Mouse (Mus musculus) layer of hippocampus, adult 11-12 months (tissue): ENCODE results near the gene Tomm40l.
"Not testable (repeated sequence)": the region's sequence is repeated elsewhere in the genome, so short reads cannot be mapped to it uniquely, and the experiment has no call there.

Experiments used
- DNase-seq: peaks from one replicate; pipeline ENCODE4 v3.0.0; 2022; ENCODE audit warnings: low spot score

The Tomm40l gene

GRCm38 (mm10) chr1:171250680-171251593 lies 28.6 kb upstream of the Tomm40l start, which contains the start of gene Ndufs2:
TSS of gene Ndufs2 (minus strand) at chr1:171251388.
- DNase-seq: no peak

- DNase-seq: peak; percentile 60
Observed at GRCm38 (mm10) chr1:171249913-171250600, 27.7 kb upstream of the Tomm40l start, which contains the start of gene Adamts4. TSS of gene Adamts4 (plus strand) at chr1:171250421.

- DNase-seq: peak; percentile 58
Observed at GRCm38 (mm10) chr1:171248386-171249226, 26.3 kb upstream of the Tomm40l start.

GRCm38 (mm10) chr1:171247916-171248315 lies 25.6 kb upstream of the Tomm40l start:
- no peak for DNase-seq

- no peak for DNase-seq
Observed at GRCm38 (mm10) chr1:171247453-171247841, 25.1 kb upstream of the Tomm40l start.

- DNase-seq: peak; percentile 97
Observed at GRCm38 (mm10) chr1:171246709-171247452, 24.6 kb upstream of the Tomm40l start.

- DNase-seq: no peak
Observed at GRCm38 (mm10) chr1:171245353-171245752, 23.0 kb upstream of the Tomm40l start.

- DNase-seq: not testable (repeated sequence)
Observed at GRCm38 (mm10) chr1:171241952-171242351, 19.6 kb upstream of the Tomm40l start.

- no peak for DNase-seq
Observed at GRCm38 (mm10) chr1:171240911-171241310, 18.6 kb upstream of the Tomm40l start.

GRCm38 (mm10) chr1:171239992-171240744 lies 17.9 kb upstream of the Tomm40l start:
- no peak for DNase-seq

GRCm38 (mm10) chr1:171238463-171238862 lies 16.1 kb upstream of the Tomm40l start:
- DNase-seq: peak; percentile 43

- DNase-seq: no peak
Observed at GRCm38 (mm10) chr1:171237438-171237837, 15.1 kb upstream of the Tomm40l start.

- no peak for DNase-seq
Observed at GRCm38 (mm10) chr1:171235791-171236190, 13.5 kb upstream of the Tomm40l start.

- DNase-seq: no peak
Observed at GRCm38 (mm10) chr1:171234538-171234937, 12.2 kb upstream of the Tomm40l start.

- DNase-seq: no peak
Observed at GRCm38 (mm10) chr1:171234126-171234525, 11.8 kb upstream of the Tomm40l start, which contains the start of gene Fcer1g. TSS of gene Fcer1g (minus strand) at chr1:171234365.

GRCm38 (mm10) chr1:171232800-171233730 lies 10.8 kb upstream of the Tomm40l start:
- DNase-seq: no peak

- no peak for DNase-seq
Observed at GRCm38 (mm10) chr1:171232348-171232747, 10.0 kb upstream of the Tomm40l start.

GRCm38 (mm10) chr1:171231844-171232243 lies 9.5 kb upstream of the Tomm40l start:
- DNase-seq: no peak

- no peak for DNase-seq
Observed at GRCm38 (mm10) chr1:171230215-171230614, 7.9 kb upstream of the Tomm40l start.
